ENCODE assay signal across 8 mouse cellular contexts in genomic region chr10:81168087-81168431, GRCm38 (mm10). TPM values are rescaled to one million over a fixed set of nuclear protein-coding genes. Genes with fewer than 3 reads are reported as not detected.
DNase-seq lines count a peak whose midpoint lies in the region; ATAC-seq and TF ChIP-seq lines count a peak whose summit lies in the region.

No protein-coding gene starts in this region.

- peak; percentile 39 for ATAC-seq in heart, embryonic 15.5 days (replicated peaks; ENCODE audit: insufficient number of reproducible peaks, insufficient read depth, low FRiP score, low read depth)
- peak; percentile 64 for ATAC-seq in forebrain, postnatal 0 days

- no peak for TF ChIP-seq RAD21 in MEL (IDR thresholded peaks at IDR 0.05; ENCODE audit: low read depth, low read length)

- H3K79me2 ChIP-seq in MEL (ENCODE audit: control insufficient read depth, insufficient read depth, low read length, poor library complexity), result peaks cover 25% of the 10 kb centered on the region
- H3K79me2 ChIP-seq in macrophage (ENCODE audit: inconsistent target), result peaks cover 43% of the 10 kb centered on the region

- DNase-seq in heart, postnatal 4 days, result no peak
- no peak for DNase-seq in MEL (ENCODE audit: low read depth, low spot score)
- no peak for DNase-seq in forebrain, postnatal 0 days
- DNase-seq in urinary bladder, postnatal 25 days (ENCODE audit: low spot score), result no peak
- no peak for DNase-seq in embryo, embryonic 10.5 days (ENCODE audit: low spot score)
- DNase-seq in embryo, embryonic 10 days (ENCODE audit: low spot score), result no peak

- TF ChIP-seq CTCF in MEL (IDR thresholded peaks at IDR 0.05 in 2 of 3, conservative IDR thresholded peaks at IDR 0.05 in 1 of 3; ENCODE audit: control insufficient read depth in 1 of 3, insufficient read depth in 1 of 3, low read depth in 2 of 3, low read length in 3 of 3, poor library complexity in 1 of 3, severe bottlenecking in 1 of 3), result no peak
- no peak for TF ChIP-seq CTCF in forebrain, postnatal 0 days (IDR thresholded peaks at IDR 0.05; ENCODE audit: low read depth)

- H3K36me3 ChIP-seq in heart, embryonic 15.5 days, result peaks cover 3% of the 10 kb centered on the region
- H3K36me3 ChIP-seq in MEL (ENCODE audit: control insufficient read depth in 1 of 2, insufficient read depth in 2 of 2, low read length in 2 of 2) (peaks cover 0 to 3% of the 10 kb centered on the region in 2 experiments; a peak in 2 of 4 replicates), macrophage (ENCODE audit: inconsistent target) (no peaks in the 10 kb centered on the region)
- H3K36me3 ChIP-seq in forebrain, postnatal 0 days (ENCODE audit: insufficient read depth), result peaks cover 5% of the 10 kb centered on the region; the same call in 1 of the 2 replicates

- no peak for TF ChIP-seq POLR2A in MEL (IDR thresholded peaks at IDR 0.05; ENCODE audit: control insufficient read depth in 1 of 2, insufficient read depth in 1 of 2, low read depth in 1 of 2, low read length in 2 of 2, poor library complexity in 1 of 2)

- peak overlapping the region; percentile 83 for H3K27ac ChIP-seq in heart, embryonic 15.5 days
- H3K27ac ChIP-seq in MEL (ENCODE audit: control insufficient read depth, low read depth, low read length) (peak overlapping the region; percentile 95), macrophage (peak overlapping the region; percentile 65)
- H3K27ac ChIP-seq in forebrain, postnatal 0 days (ENCODE audit: low read depth, low read length), result peak overlapping the region; percentile 69

- H3K9me3 ChIP-seq in heart, embryonic 15.5 days (replicated peaks), result no peaks in the 10 kb centered on the region
- no peaks in the 10 kb centered on the region for H3K9me3 ChIP-seq in MEL (replicated peaks; ENCODE audit: insufficient read depth, low read length)
- no peaks in the 10 kb centered on the region for H3K9me3 ChIP-seq in forebrain, postnatal 0 days (ENCODE audit: low read length)

- H3K27me3 ChIP-seq in heart, embryonic 15.5 days, result no peaks in the 10 kb centered on the region
- H3K27me3 ChIP-seq in MEL (ENCODE audit: control insufficient read depth in 1 of 2, insufficient read depth in 2 of 2, low read length in 2 of 2), result no peaks in the 10 kb centered on the region
- no peaks in the 10 kb centered on the region for H3K27me3 ChIP-seq in forebrain, postnatal 0 days (ENCODE audit: insufficient read depth, low read length)

- 12% methylated on average over 5 of the region's 5 CpGs for WGBS in heart, embryonic 15.5 days
- WGBS in forebrain, postnatal 0 days, result 7% methylated on average over 5 of the region's 5 CpGs
- WGBS in macrophage (ENCODE audit: missing documents), result 4% methylated on average over 5 of the region's 5 CpGs

- H3K4me2 ChIP-seq in heart, embryonic 15.5 days, result peak overlapping the region; percentile 91
- peak overlapping the region; percentile 74 for H3K4me2 ChIP-seq in forebrain, postnatal 0 days (ENCODE audit: low read depth)

- peaks cover 29% of the 10 kb centered on the region for H3K4me1 ChIP-seq in heart, embryonic 15.5 days (replicated peaks)
- peaks cover 0 to 8% of the 10 kb centered on the region in 2 experiments; a peak in 1 of 4 replicates for H3K4me1 ChIP-seq in MEL (ENCODE audit: control insufficient read depth in 1 of 2, insufficient read depth in 2 of 2, low read length in 2 of 2)
- peaks cover 7% of the 10 kb centered on the region for H3K4me1 ChIP-seq in forebrain, postnatal 0 days (ENCODE audit: insufficient read depth)

- peak overlapping the region; percentile 84 for H3K4me3 ChIP-seq in heart, embryonic 15.5 days
- H3K4me3 ChIP-seq in MEL (ENCODE audit: control insufficient read depth in 1 of 2, insufficient read depth in 1 of 2, low read depth in 2 of 2, low read length in 2 of 2) (peak overlapping the region; percentile 53 to 78), macrophage (ENCODE audit: inconsistent target) (peak overlapping the region; percentile 55)
- H3K4me3 ChIP-seq in forebrain, postnatal 0 days (ENCODE audit: low read depth, low read length), result peak overlapping the region; percentile 43

- no peak for TF ChIP-seq EP300 in MEL (IDR thresholded peaks at IDR 0.05; ENCODE audit: low read depth in 1 of 2, low read length in 2 of 2)

- peak overlapping the region; percentile 69 for H3K9ac ChIP-seq in heart, embryonic 15.5 days
- H3K9ac ChIP-seq in MEL (ENCODE audit: control insufficient read depth, low read depth, low read length, poor library complexity, severe bottlenecking), result peak overlapping the region; percentile 89
- peak overlapping the region; percentile 59; the same call in 1 of the 2 replicates for H3K9ac ChIP-seq in forebrain, postnatal 0 days

TF ChIP-seq in MEL, 35 proteins besides CTCF, POLR2A, EP300 and RAD21 (continues in another document):
- TF ChIP-seq TBP (IDR thresholded peaks at IDR 0.05; ENCODE audit: low read depth, low read length), result no peak
- no peak for TF ChIP-seq GABPA (IDR thresholded peaks at IDR 0.05; ENCODE audit: low read depth, low read length)
- TF ChIP-seq ZMIZ1 (IDR thresholded peaks at IDR 0.05; ENCODE audit: low read depth, low read length), result peak; percentile 69

RNA-seq across cellular contexts. Expression of gene Pias4, which starts 0.3 kb away (rescaled TPM):
- polyA plus RNA-seq in heart, embryonic 15.5 days (2015; fragmentation: Nextera tagmentation; extraction: Ambion mirVana), result 29.1 and 41.6 TPM in 2 replicates
- 10 to 100 TPM; 17.5 to 18.6 TPM for total RNA-seq in heart, postnatal 4 days (2021)
- total RNA-seq in MEL (2012; rRNA removed), result 19.5 and 21.0 TPM in 2 replicates
- polyA plus RNA-seq in MEL (2012; ENCODE audit: insufficient read depth in 1 of 2, insufficient read length in 2 of 2, low read depth in 1 of 2, low replicate concordance in 2 of 2, missing spikeins in 1 of 2), result 10 to 100 TPM in 1 of 2 experiments, not detected in 1; 40.4 TPM
- 30.1 and 32.5 TPM in 2 replicates for total RNA-seq in forebrain, postnatal 0 days (2014; rRNA removed)
- 28.1 and 35.8 TPM in 2 replicates for polyA plus RNA-seq in forebrain, postnatal 0 days (2015; fragmentation: Nextera tagmentation; extraction: Ambion mirVana)
- 100 to 1,000 TPM in 1 of 26 experiments, 10 to 100 TPM in 25; 30.3 to 113 (median 63.8) TPM for total RNA-seq in macrophage (2018; cell fraction: chromatin; rRNA removed)
- total RNA-seq in macrophage (2018; cell fraction: cytosol; rRNA removed), result 10 to 100 TPM; 18.8 to 27.9 (median 23.9) TPM
- total RNA-seq in macrophage (2018; cell fraction: nucleus; rRNA removed), result 10 to 100 TPM; 29.0 to 59.1 (median 42.5) TPM
- 19.6 to 22.5 TPM (median 21.5 TPM) in 3 replicates for polyA plus RNA-seq in macrophage (2018)

RNA-seq across cellular contexts. Expression of gene Eef2, which starts 8.4 kb away (rescaled TPM):
- 350 and 441 TPM in 2 replicates for polyA plus RNA-seq in heart, embryonic 15.5 days (2015; fragmentation: Nextera tagmentation; extraction: Ambion mirVana)
- 1,000 to 10,000 TPM; 1,326 to 1,351 TPM for total RNA-seq in heart, postnatal 4 days (2021)
- total RNA-seq in MEL (2012; rRNA removed), result 2,850 and 2,863 TPM in 2 replicates
- 1,000 to 10,000 TPM; 3,442 to 4,586 TPM for polyA plus RNA-seq in MEL (2012; ENCODE audit: insufficient read depth in 1 of 2, insufficient read length in 2 of 2, low read depth in 1 of 2, low replicate concordance in 2 of 2, missing spikeins in 1 of 2)
- total RNA-seq in forebrain, postnatal 0 days (2014; rRNA removed), result 2,084 and 2,175 TPM in 2 replicates
- polyA plus RNA-seq in forebrain, postnatal 0 days (2015; fragmentation: Nextera tagmentation; extraction: Ambion mirVana), result 466 and 485 TPM in 2 replicates
- 100 to 1,000 TPM; 161 to 373 (median 228) TPM for total RNA-seq in macrophage (2018; cell fraction: chromatin; rRNA removed)
- 1,000 to 10,000 TPM in 11 of 26 experiments, 100 to 1,000 TPM in 15; 644 to 1,256 (median 896) TPM for total RNA-seq in macrophage (2018; cell fraction: cytosol; rRNA removed)
- total RNA-seq in macrophage (2018; cell fraction: nucleus; rRNA removed), result 100 to 1,000 TPM; 248 to 505 (median 331) TPM
- 749 to 1,081 TPM (median 1,012 TPM) in 3 replicates for polyA plus RNA-seq in macrophage (2018)

RNA-seq across cellular contexts. Expression of gene Dapk3, which starts 14.7 kb away (rescaled TPM):
- 38.4 and 43.1 TPM in 2 replicates for polyA plus RNA-seq in heart, embryonic 15.5 days (2015; fragmentation: Nextera tagmentation; extraction: Ambion mirVana)
- 10 to 100 TPM; 41.9 to 45.7 TPM for total RNA-seq in heart, postnatal 4 days (2021)
- 42.3 and 49.2 TPM in 2 replicates for total RNA-seq in MEL (2012; rRNA removed)
- polyA plus RNA-seq in MEL (2012; ENCODE audit: insufficient read depth in 1 of 2, insufficient read length in 2 of 2, low read depth in 1 of 2, low replicate concordance in 2 of 2, missing spikeins in 1 of 2) (10 to 100 TPM in 1 of 2 experiments, not detected in 1; 79.1 TPM), macrophage (2018) (41.2 to 57.0 TPM (median 43.5 TPM) in 3 replicates)
- 64.6 and 68.9 TPM in 2 replicates for total RNA-seq in forebrain, postnatal 0 days (2014; rRNA removed)
- polyA plus RNA-seq in forebrain, postnatal 0 days (2015; fragmentation: Nextera tagmentation; extraction: Ambion mirVana), result 58.1 TPM in 2 replicates
- total RNA-seq in macrophage (2018; cell fraction: chromatin; rRNA removed), result 10 to 100 TPM; 33.3 to 98.4 (median 63.9) TPM
- total RNA-seq in macrophage (2018; cell fraction: cytosol; rRNA removed), result 10 to 100 TPM; 23.9 to 52.8 (median 37.5) TPM
- total RNA-seq in macrophage (2018; cell fraction: nucleus; rRNA removed), result 10 to 100 TPM; 25.6 to 59.4 (median 45.8) TPM

RNA-seq across cellular contexts. Expression of gene 4930442H23Rik, which starts 15.6 kb away (rescaled TPM):
- polyA plus RNA-seq in heart, embryonic 15.5 days (2015; fragmentation: Nextera tagmentation; extraction: Ambion mirVana), result not detected in 2 replicates
- total RNA-seq in heart, postnatal 4 days (2021), result not detected
- total RNA-seq in MEL (2012; rRNA removed), result 0.13 and 0.31 TPM in 2 replicates
- polyA plus RNA-seq in MEL (2012; ENCODE audit: insufficient read depth in 1 of 2, insufficient read length in 2 of 2, low read depth in 1 of 2, low replicate concordance in 2 of 2, missing spikeins in 1 of 2) (under 1 TPM in 1 of 2 experiments, not detected in 1; 0.42 TPM), macrophage (2018) (not detected in 3 replicates)
- not detected in 2 replicates for total RNA-seq in forebrain, postnatal 0 days (2014; rRNA removed)
- 0.11 and 0.24 TPM in 2 replicates for polyA plus RNA-seq in forebrain, postnatal 0 days (2015; fragmentation: Nextera tagmentation; extraction: Ambion mirVana)
- not detected for total RNA-seq in macrophage (2018; cell fraction: chromatin; rRNA removed)
- not detected for total RNA-seq in macrophage (2018; cell fraction: cytosol; rRNA removed)
- total RNA-seq in macrophage (2018; cell fraction: nucleus; rRNA removed), result not detected

RNA-seq across cellular contexts. Expression of gene Zbtb7a, which starts 33.0 kb away (rescaled TPM):
- polyA plus RNA-seq in heart, embryonic 15.5 days (2015; fragmentation: Nextera tagmentation; extraction: Ambion mirVana), result 25.6 and 31.0 TPM in 2 replicates
- 10 to 100 TPM; 37.0 to 43.0 TPM for total RNA-seq in heart, postnatal 4 days (2021)
- 23.8 and 25.3 TPM in 2 replicates for total RNA-seq in MEL (2012; rRNA removed)
- polyA plus RNA-seq in MEL (2012; ENCODE audit: insufficient read depth in 1 of 2, insufficient read length in 2 of 2, low read depth in 1 of 2, low replicate concordance in 2 of 2, missing spikeins in 1 of 2) (10 to 100 TPM; 40.6 to 45.4 TPM), macrophage (2018) (48.1 to 55.4 TPM (median 52.8 TPM) in 3 replicates)
- 21.6 and 27.2 TPM in 2 replicates for total RNA-seq in forebrain, postnatal 0 days (2014; rRNA removed)
- 12.4 and 15.7 TPM in 2 replicates for polyA plus RNA-seq in forebrain, postnatal 0 days (2015; fragmentation: Nextera tagmentation; extraction: Ambion mirVana)
- total RNA-seq in macrophage (2018; cell fraction: chromatin; rRNA removed), result 100 to 1,000 TPM in 6 of 26 experiments, 10 to 100 TPM in 20; 17.7 to 188 (median 75.1) TPM
- total RNA-seq in macrophage (2018; cell fraction: cytosol; rRNA removed), result 100 to 1,000 TPM in 4 of 26 experiments, 10 to 100 TPM in 22; 50.3 to 111 (median 83.6) TPM
- 100 to 1,000 TPM in 11 of 26 experiments, 10 to 100 TPM in 15; 39.7 to 162 (median 88.6) TPM for total RNA-seq in macrophage (2018; cell fraction: nucleus; rRNA removed)
